Mouse (Mus musculus): ENCODE data around the gene Gm28635.

Gm28635 gene

GRCm38 (mm10) chr2:84637452-84638165 is 40.2 kb downstream of the Gm28635 start:
- no peak for DNase-seq (ENCODE audit: low spot score)

- DNase-seq (ENCODE audit: low spot score), result no peak
These were observed 41.6 kb downstream of the Gm28635 start for GRCm38 (mm10) chr2:84636231-84636741.

- DNase-seq (ENCODE audit: low spot score), result peak; percentile 59
These were observed 42.2 kb downstream of the Gm28635 start for GRCm38 (mm10) chr2:84635611-84636010.

GRCm38 (mm10) chr2:84634934-84635482 is 42.8 kb downstream of the Gm28635 start:
- no peak for DNase-seq (ENCODE audit: low spot score)

GRCm38 (mm10) chr2:84634006-84634405 is 43.8 kb downstream of the Gm28635 start:
- DNase-seq (ENCODE audit: low spot score), result no peak

- no peak for DNase-seq (ENCODE audit: low spot score)
These were observed 44.8 kb downstream of the Gm28635 start for GRCm38 (mm10) chr2:84632999-84633398.

- no peak for DNase-seq (ENCODE audit: low spot score)
These were observed 45.8 kb downstream of the Gm28635 start for GRCm38 (mm10) chr2:84632001-84632400.

- DNase-seq (ENCODE audit: low spot score), result no peak
These were observed 50.8 kb downstream of the Gm28635 start for GRCm38 (mm10) chr2:84627036-84627435.

- DNase-seq (ENCODE audit: low spot score), result no peak
These were observed 51.4 kb downstream of the Gm28635 start for GRCm38 (mm10) chr2:84626366-84626975.

GRCm38 (mm10) chr2:84624201-84624600 is 53.6 kb downstream of the Gm28635 start:
- DNase-seq (ENCODE audit: low spot score), result no peak

- no peak for DNase-seq (ENCODE audit: low spot score)
These were observed 54.3 kb downstream of the Gm28635 start for GRCm38 (mm10) chr2:84623428-84624119.

GRCm38 (mm10) chr2:84622668-84623067 is 55.2 kb downstream of the Gm28635 start:
- DNase-seq (ENCODE audit: low spot score), result no peak

GRCm38 (mm10) chr2:84619646-84620340 is 58.0 kb downstream of the Gm28635 start:
- DNase-seq (ENCODE audit: low spot score), result no peak

- no peak for DNase-seq (ENCODE audit: low spot score)
These were observed 58.9 kb downstream of the Gm28635 start for GRCm38 (mm10) chr2:84618914-84619313.

GRCm38 (mm10) chr2:84617637-84618515 is 60.0 kb downstream of the Gm28635 start:
- no peak for DNase-seq (ENCODE audit: low spot score)

- no peak for DNase-seq (ENCODE audit: low spot score)
These were observed 65.1 kb downstream of the Gm28635 start for GRCm38 (mm10) chr2:84612764-84613163.

- DNase-seq (ENCODE audit: low spot score), result no peak
These were observed 70.0 kb downstream of the Gm28635 start for GRCm38 (mm10) chr2:84607842-84608241.

- DNase-seq (ENCODE audit: low spot score), result no peak
These were observed 76.9 kb downstream of the Gm28635 start for GRCm38 (mm10) chr2:84600977-84601376.

- no peak for DNase-seq (ENCODE audit: low spot score)
These were observed 78.5 kb downstream of the Gm28635 start for GRCm38 (mm10) chr2:84599270-84599888.

- no peak for DNase-seq (ENCODE audit: low spot score)
These were observed 80.7 kb downstream of the Gm28635 start for GRCm38 (mm10) chr2:84597123-84597522.

- no peak for DNase-seq (ENCODE audit: low spot score)
These were observed 85.0 kb downstream of the Gm28635 start for GRCm38 (mm10) chr2:84592801-84593200.
